Mouse (Mus musculus) stomach, postnatal 0 days (tissue): Measurements from ENCODE around the gene Xpo4. TPM values are rescaled to one million over a fixed set of nuclear protein-coding genes. Genes with fewer than 3 reads are reported as not detected.
A peak's percentile ranks its signal among the peaks of the same experiment; 100 is the strongest.

Experiments
- ATAC-seq: fragments of 200-750 bp; cut with Nextera tagmentation; 2 replicates; pipeline ENCODE4 v1.8.0; 2017; ENCODE audit not compliant: low FRiP score, low TSS enrichment
- DNase-seq: peaks from one replicate; pipeline ENCODE4 v3.0.0-alpha.2; 2016; ENCODE audit warnings: low spot score
- H3K27ac ChIP-seq: fragments of 300-500 bp; sonication (generic); replicated peaks from 2 replicates; pipeline ENCODE4 v1.5.1; 2014; ENCODE audit warnings: mild to moderate bottlenecking, control low read depth
- H3K27me3 ChIP-seq: fragments of 300-500 bp; sonication (generic); 2 replicates; pipeline ENCODE4 v1.6.1; 2014; ENCODE audit warnings: low read length; ENCODE audit not compliant: control insufficient read depth, insufficient read depth
- H3K36me3 ChIP-seq: fragments of 300-500 bp; sonication (generic); 2 replicates; pipeline ENCODE4 v1.6.1; 2014; ENCODE audit warnings: low read length, mixed read lengths; ENCODE audit not compliant: control insufficient read depth, insufficient read depth
- H3K4me1 ChIP-seq: fragments of 300-500 bp; sonication (generic); replicated peaks from 2 replicates; pipeline ENCODE4 v1.6.1; 2014; ENCODE audit warnings: antibody characterized with exemption; ENCODE audit not compliant: control insufficient read depth, insufficient read depth
- H3K4me2 ChIP-seq: fragments of 300-500 bp; sonication (generic); replicated peaks from 2 replicates; pipeline ENCODE4 v1.6.1; 2014; ENCODE audit warnings: low read depth, mild to moderate bottlenecking, control low read depth, moderate library complexity
- H3K4me3 ChIP-seq: fragments of 300-500 bp; sonication (generic); 2 replicates; pipeline ENCODE4 v1.5.1; 2014; ENCODE audit warnings: low read depth, low read length, control low read depth
- H3K9ac ChIP-seq: fragments of 300-500 bp; sonication (generic); 2 replicates; pipeline ENCODE4 v1.6.1; 2014; ENCODE audit warnings: mild to moderate bottlenecking, low read length, control low read depth, mixed read lengths
- H3K9me3 ChIP-seq: fragments of 300-500 bp; sonication (generic); 2 replicates; pipeline ENCODE4 v1.6.1; 2016; ENCODE audit warnings: low read length; ENCODE audit not compliant: control insufficient read depth
- CTCF ChIP-seq: IDR thresholded peaks from 2 replicates; pipeline ENCODE4 v1.5.1; 2016; ENCODE audit warnings: antibody characterized with exemption, low read depth, mild to moderate bottlenecking, moderate library complexity
- EP300 ChIP-seq: optimal IDR thresholded peaks from 2 replicates; pipeline ENCODE3; 2016; ENCODE audit warnings: antibody characterized with exemption
- WGBS: fragments of 180-500 bp; shearing (Covaris S2); extraction: QIAGEN DNeasy Blood & Tissue Kit; methylation state at CpG from one replicate; pipeline ENCODE4 v1.1.7; 2014; 5-methylcytosine and 5-hydroxymethylcytosine counted together
- polyA plus RNA-seq: library from polyadenylated mRNA; unstranded; fragments of >200 nt; fragmentation: Nextera tagmentation; extraction: Ambion mirVana; gene quantifications from 2 replicates; pipeline ENCODE4 v1.2.1, GENCODE M21; 2015

Xpo4 gene
- polyA plus RNA-seq, 1 experiment from 2014 or later: 7.9 TPM

GRCm38 (mm10) chr14:57682751-57683150 lies 17.5 kb upstream of the Xpo4 start:
- H3K4me1 ChIP-seq: no peaks in the 10 kb centered on the region
- DNase-seq (no peak), ATAC-seq (no peak)
- no peaks in the 10 kb centered on the region for H3K36me3 ChIP-seq
- no peaks in the 10 kb centered on the region for H3K9me3 ChIP-seq
- H3K27me3 ChIP-seq: no peaks in the 10 kb centered on the region
- no peak overlapping the region for H3K9ac ChIP-seq
- TF ChIP-seq CTCF: no peak
- no peak for TF ChIP-seq EP300
- 79% methylated on average over 4 of the region's 4 CpGs for WGBS
- no peak overlapping the region for H3K4me2 ChIP-seq
- H3K4me3 ChIP-seq: no peak overlapping the region
- no peak overlapping the region for H3K27ac ChIP-seq

GRCm38 (mm10) chr14:57679958-57680535 lies 14.8 kb upstream of the Xpo4 start:
- no peaks in the 10 kb centered on the region for H3K9me3 ChIP-seq
- H3K27me3 ChIP-seq: no peaks in the 10 kb centered on the region
- H3K36me3 ChIP-seq: no peaks in the 10 kb centered on the region
- 33% methylated on average over 5 of the region's 5 CpGs for WGBS
- H3K27ac ChIP-seq: no peak overlapping the region
- H3K9ac ChIP-seq: no peak overlapping the region
- TF ChIP-seq CTCF: peak; percentile 93
- no peak for TF ChIP-seq EP300
- H3K4me2 ChIP-seq: no peak overlapping the region
- H3K4me3 ChIP-seq: no peak overlapping the region
- no peaks in the 10 kb centered on the region for H3K4me1 ChIP-seq
- peak; percentile 80 for DNase-seq
- peak; percentile 74; the same call in 1 of the 2 replicates for ATAC-seq

GRCm38 (mm10) chr14:57679523-57679922 lies 14.3 kb upstream of the Xpo4 start:
- H3K9ac ChIP-seq: no peak overlapping the region
- TF ChIP-seq EP300: no peak
- TF ChIP-seq CTCF: no peak
- DNase-seq (no peak), ATAC-seq (peak; percentile 49; the same call in 1 of the 2 replicates)
- 21% methylated on average over 1 of the region's 1 CpGs for WGBS
- no peaks in the 10 kb centered on the region for H3K4me1 ChIP-seq
- no peak overlapping the region for H3K4me2 ChIP-seq
- H3K4me3 ChIP-seq: no peak overlapping the region
- no peak overlapping the region for H3K27ac ChIP-seq
- no peaks in the 10 kb centered on the region for H3K27me3 ChIP-seq
- no peaks in the 10 kb centered on the region for H3K36me3 ChIP-seq
- H3K9me3 ChIP-seq: no peaks in the 10 kb centered on the region

GRCm38 (mm10) chr14:57675481-57675880 lies 10.3 kb upstream of the Xpo4 start:
- H3K9me3 ChIP-seq: no peaks in the 10 kb centered on the region
- no peak for ATAC-seq
- WGBS: 40% methylated on average over 2 of the region's 2 CpGs
- H3K27ac ChIP-seq: no peak overlapping the region
- TF ChIP-seq CTCF: no peak
- no peak for TF ChIP-seq EP300
- H3K36me3 ChIP-seq: no peaks in the 10 kb centered on the region
- DNase-seq: no peak
- no peak overlapping the region for H3K4me2 ChIP-seq
- H3K4me1 ChIP-seq: no peaks in the 10 kb centered on the region
- H3K9ac ChIP-seq: no peak overlapping the region
- no peaks in the 10 kb centered on the region for H3K27me3 ChIP-seq
- no peak overlapping the region for H3K4me3 ChIP-seq

GRCm38 (mm10) chr14:57665628-57665950 lies 359 bp upstream of the Xpo4 start:
- TF ChIP-seq EP300 (no peak), CTCF (no peak)
- Histone ChIP-seq H3K4me3 (peak overlapping the region; percentile 79), H3K9me3 (no peaks in the 10 kb centered on the region), H3K27ac (no peak overlapping the region; the same call in 1 of the 2 replicates), H3K4me1 (no peaks in the 10 kb centered on the region), H3K36me3 (no peaks in the 10 kb centered on the region), H3K27me3 (no peaks in the 10 kb centered on the region), H3K9ac (peak overlapping the region; percentile 90), H3K4me2 (peak overlapping the region; percentile 91)
- no peak for DNase-seq
- ATAC-seq: no peak
- 6% methylated on average over 10 of the region's 10 CpGs for WGBS

GRCm38 (mm10) chr14:57664311-57664821 lies 864 bp downstream of the Xpo4 start:
- no peaks in the 10 kb centered on the region for H3K9me3 ChIP-seq
- H3K4me1 ChIP-seq: no peaks in the 10 kb centered on the region
- WGBS: under 1% methylated on average over 19 of the region's 19 CpGs
- no peaks in the 10 kb centered on the region for H3K27me3 ChIP-seq
- H3K36me3 ChIP-seq: no peaks in the 10 kb centered on the region
- peak; percentile 46 for DNase-seq
- H3K9ac ChIP-seq: peak overlapping the region; percentile 90
- peak overlapping the region; percentile 91 for H3K4me2 ChIP-seq
- TF ChIP-seq EP300 (no peak), CTCF (no peak)
- peak; percentile 64 for ATAC-seq
- H3K4me3 ChIP-seq: peak overlapping the region; percentile 79
- peak overlapping the region; percentile 93 for H3K27ac ChIP-seq
